Mouse (Mus musculus): ENCODE measurements at regions not wholly inside any gene's neighbourhood (a gene's known extent, or its start where the extent isn't known, plus 50 kb on each side); places are given as distances from the start of the nearest gene placed in this dataset.

DNA sequence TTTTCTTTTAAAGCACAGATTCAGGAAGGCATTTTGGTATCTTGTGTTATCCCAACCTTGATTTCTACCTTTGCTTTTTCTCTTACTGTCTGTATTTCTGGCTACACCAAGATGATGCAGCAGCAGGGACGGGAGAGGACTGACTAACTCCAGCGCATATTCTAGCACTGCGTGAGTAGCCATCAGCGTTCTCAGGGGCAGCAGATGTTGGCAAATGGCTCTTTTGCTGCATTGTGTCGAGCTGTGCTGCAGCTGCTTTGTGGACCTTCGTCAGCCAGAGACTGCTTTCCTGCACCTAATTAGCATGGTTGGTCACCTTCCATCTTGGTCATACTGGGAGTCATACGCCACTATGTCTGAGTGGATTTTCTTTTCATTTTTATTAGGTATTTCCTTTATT lies 133.4 kb upstream of the D16Ertd472e start:
- TF ChIP-seq CTCF (IDR thresholded peaks at IDR 0.05; ENCODE audit: control insufficient read depth, insufficient read depth, insufficient read length): no peak
- no peak for TF ChIP-seq FOSL1 (IDR thresholded peaks at IDR 0.05; ENCODE audit: insufficient read depth, low read length, poor library complexity, severe bottlenecking)
- TF ChIP-seq CEBPB (IDR thresholded peaks at IDR 0.05; ENCODE audit: low read depth): no peak
- TF ChIP-seq MYOD1 (IDR thresholded peaks at IDR 0.05; ENCODE audit: control insufficient read depth, insufficient read length, low read depth): no peak
- no peak for TF ChIP-seq MAX (IDR thresholded peaks at IDR 0.05)
- no peak for TF ChIP-seq USF1 (IDR thresholded peaks at IDR 0.05; ENCODE audit: low read depth)

Measured in C2C12 (cell line).